Mouse (Mus musculus): ENCODE measurements around the gene Skor1. TPM values are rescaled to one million over a fixed set of nuclear protein-coding genes. Genes with fewer than 3 reads are reported as not detected.

Gene Skor1
- total RNA-seq, 4 experiments from 2014 or later, result 0.07 to 0.13 (median 0.10) TPM; not detected in 1

DNA sequence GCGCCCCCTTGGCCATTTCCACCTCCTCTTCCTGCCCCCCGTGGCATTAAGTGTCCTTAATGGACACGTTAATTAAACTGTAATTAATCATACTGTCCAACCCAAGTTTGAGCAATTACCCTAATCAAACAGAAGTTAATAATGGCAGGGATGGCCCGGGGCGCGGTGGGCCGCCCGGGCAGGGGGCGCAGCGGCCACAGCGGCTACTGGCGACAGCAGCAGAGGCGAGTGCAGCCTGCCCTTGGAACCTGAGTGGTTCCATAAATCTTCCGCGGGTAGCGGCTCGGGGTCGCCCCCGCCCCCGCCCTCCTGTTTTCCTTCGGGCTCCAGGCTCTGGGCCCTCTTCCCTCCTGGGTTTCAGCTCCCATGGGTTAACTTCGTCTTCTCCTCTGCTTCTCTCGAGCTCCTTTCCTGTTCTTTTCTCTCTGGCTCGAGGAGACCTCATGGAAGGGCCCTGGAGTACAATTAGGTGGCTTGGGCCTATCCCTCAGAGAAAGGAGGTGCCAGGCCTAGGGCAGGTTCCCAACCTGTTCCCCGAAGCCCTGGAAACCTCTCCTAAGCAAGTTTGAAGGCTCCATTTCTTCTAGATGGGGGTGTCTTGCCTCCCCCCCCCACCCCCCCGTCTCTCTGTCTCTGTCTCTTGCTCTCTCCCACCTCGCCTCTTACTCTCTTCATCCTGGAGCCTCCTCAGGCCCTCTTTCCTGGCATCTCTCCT is 1.5 kb upstream of the Skor1 start:
- no peak for DNase-seq (ENCODE audit: low spot score in 2 of 2)

DNA sequence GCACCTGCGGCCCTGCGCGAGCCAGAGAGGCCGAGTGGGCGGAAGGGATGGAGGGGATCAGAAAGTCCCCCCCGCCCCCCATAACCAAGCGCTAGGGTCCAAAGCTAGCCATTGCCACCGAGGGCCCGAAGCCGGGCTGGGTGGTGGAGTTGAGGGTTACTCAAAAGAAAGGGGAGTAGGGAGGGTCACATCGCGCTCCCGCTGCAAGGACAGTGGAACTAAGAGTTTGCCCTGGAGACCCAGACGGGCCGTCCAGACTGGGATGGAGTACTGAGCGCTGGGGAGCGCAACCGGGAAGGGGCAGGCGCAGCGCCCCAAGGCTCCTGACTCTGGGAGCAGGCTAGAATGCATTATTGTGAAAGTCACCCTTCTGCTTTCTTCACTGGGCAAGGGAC is 608 bp upstream of the Skor1 start:
- DNase-seq (ENCODE audit: low spot score in 2 of 2), result no peak

DNA sequence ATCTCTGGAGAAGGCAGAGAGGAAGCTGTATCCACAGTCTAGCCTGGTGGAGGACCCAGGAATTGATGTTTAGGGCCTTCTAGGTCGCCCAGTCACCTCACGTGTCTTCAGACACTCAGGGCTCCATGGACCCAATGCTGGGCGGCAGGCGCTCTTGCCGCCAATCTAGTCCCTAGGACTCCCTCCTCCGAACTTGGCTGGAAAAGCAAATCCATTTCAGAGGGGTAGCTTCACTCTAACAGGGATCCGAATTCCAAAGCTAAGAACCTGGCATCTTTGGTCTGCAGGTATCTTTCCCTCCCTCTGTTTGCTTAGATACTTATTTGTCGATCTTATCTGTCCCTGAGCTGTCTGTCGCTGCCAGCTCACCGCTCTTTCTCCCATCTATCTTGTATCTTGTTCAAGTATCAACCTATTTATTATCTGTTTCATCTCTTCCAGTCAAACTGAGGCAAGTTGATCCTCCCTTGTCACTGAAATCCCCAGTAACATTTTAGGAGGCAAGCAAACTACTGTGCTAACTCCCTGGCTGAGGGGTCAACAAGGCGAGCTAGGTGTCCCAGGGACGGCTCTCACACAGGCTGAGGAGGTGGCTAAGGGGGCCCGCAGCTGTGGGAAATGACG is 863 bp downstream of the Skor1 start:
- no peak for DNase-seq (ENCODE audit: low spot score in 2 of 2)

DNA sequence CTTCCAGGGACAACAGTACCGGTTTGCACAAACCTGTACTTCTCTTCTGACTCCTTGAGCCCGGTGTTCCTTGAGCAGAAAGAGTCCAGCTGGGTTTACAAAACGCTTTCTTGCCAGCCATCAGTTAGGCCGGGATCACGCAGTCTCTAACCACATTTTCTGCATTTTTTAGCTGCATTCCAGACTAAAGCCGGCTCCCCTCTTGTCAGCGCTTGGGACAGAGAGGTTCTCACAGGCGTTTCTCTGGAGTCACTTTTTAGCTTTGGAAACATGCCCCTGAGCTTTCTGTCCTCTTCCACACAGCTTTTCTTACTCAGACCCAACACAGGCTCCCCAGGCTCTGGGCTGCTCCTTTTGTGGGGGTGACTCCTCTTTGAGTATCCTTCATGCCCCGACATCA is 1.5 kb downstream of the Skor1 start:
- no peak for DNase-seq (ENCODE audit: low spot score in 2 of 2)

DNA sequence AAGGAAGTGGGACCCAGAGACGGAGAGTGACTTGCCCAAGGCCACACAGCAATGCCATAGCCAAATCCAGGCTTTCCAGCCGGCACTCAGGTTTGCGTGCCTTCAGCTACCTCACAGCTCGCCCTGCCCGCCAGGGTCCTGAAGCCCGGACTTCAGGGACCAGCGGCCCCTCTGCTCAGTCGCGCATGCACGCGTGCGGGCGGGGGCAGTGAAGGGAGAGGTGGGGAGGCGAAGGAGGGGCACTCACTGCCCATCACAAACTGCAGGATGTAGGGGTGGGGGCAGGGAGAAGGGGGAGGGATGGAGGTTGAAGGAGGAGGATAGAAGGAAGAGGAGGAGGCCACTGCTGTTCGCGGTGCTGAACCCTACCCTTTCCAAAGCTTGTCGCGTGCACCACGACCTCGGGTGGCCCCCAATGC is 1.9 kb downstream of the Skor1 start:
- DNase-seq (ENCODE audit: low spot score in 2 of 2), result no peak

DNA sequence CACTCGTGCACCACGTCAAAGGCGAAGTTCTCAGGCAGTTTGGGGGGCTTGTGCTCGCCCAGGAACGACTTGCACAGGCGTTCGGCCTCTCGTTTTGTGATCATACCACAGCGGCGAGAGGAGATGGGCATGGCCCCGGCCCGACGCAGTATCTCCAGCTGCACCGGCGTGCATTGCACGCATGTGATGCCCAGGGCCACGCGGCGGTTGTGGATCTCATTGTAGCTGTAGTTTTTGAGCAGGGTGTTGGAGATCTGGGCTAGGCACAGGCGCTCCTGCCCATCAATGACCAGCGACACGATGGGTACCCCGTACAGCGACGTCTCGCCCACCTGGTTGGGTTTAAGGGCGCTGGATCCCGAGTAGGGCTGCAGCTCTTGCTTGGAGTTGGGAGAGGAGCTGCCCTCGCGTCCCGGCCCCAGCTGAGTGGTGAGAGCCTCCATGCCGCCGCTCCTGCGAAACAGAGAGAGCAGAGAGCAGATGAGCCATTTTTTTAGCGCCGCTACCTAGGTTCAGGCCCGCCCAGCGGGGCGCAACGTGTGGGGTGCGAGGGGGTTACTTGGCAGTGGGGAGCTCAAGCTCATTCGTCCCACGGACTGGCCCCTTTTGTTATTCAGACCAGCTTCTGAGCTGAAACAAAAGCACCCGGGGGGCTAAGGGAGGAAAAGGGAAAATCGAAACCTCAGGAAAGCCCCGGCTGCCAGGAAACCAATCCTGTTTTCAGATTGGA is 2.5 kb downstream of the Skor1 start:
- DNase-seq (ENCODE audit: low spot score in 2 of 2), result no peak

DNA sequence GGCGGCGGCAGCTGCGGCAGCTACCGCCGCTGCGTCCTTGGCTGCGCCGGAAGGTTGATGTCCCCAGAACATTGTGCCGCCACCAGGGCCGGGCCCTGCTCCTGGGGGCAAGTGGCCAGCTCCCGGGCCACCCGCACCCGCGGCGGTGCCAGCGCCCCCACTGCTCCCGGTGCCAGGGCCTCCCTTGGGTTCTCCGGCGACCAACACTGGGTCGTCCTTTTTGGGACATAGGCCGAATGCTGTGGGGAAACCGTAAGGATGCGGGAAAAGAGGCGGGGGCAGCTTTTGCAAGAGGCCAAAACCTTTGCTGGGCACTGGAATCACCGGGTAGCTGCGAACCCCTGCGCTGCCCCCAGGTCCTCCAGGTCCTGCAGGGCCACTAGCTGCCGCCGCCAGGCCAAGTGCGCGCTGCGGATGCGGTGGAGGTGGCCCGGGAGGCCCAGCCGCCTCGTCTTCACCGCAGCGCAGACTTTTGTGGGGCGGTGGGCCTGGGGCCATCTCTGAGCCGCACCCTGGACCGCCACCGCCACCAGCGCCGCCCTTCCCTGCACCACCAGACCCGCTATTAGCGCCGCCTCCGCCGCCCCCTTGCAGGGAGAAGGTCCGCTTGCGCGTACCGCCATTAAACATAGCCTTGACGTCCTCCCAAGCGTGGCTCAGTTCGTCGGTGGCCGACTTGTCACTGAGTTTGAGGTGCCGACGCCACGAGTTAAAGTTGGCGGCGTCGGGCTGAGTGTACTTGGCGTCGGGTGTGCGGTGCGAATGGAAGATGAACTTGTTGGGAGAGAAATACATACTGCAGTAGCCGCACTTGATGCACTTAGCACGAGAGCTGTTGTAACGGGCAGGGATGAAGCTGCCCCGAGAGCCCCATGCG is 3.3 kb downstream of the Skor1 start:
- DNase-seq (ENCODE audit: low spot score in 2 of 2), result no peak

DNA sequence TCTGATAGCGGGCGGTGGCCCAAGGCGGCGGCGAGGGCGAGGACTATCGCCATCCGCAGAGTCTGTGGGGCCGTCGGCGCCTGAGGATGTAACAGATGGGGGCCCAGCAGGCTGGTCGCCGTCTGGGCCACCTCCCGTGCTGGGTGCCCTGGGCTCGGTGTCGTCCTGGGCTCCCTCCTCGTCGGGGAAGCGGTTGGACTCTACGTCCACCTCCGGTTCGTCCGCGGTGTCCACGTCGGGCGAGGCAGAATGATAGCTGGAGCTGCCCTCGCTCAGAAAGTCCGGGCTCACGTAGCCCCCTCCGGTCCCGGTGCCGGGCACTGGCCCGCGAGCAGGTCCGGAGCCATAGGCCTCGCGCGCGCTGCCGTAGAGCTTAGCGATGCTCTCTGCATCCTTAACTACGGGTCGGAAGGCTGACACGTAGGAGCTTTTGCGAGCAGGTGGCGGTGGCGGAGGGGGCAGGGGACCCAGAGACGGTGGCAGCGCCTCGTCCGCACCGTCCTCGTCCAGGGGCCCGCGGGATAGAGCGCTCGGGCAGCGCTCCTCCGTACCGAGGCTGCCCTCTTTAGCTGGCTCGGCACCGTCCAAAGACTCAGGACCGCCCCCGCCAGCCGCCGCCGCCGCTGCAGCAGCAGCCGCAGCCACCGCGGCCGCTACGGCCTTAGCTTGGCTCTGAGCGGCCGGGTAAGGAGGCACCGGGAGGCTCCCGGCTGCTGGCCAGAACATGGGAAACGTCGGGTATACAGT is 4.1 kb downstream of the Skor1 start:
- no peak for DNase-seq (ENCODE audit: low spot score in 2 of 2)

DNA sequence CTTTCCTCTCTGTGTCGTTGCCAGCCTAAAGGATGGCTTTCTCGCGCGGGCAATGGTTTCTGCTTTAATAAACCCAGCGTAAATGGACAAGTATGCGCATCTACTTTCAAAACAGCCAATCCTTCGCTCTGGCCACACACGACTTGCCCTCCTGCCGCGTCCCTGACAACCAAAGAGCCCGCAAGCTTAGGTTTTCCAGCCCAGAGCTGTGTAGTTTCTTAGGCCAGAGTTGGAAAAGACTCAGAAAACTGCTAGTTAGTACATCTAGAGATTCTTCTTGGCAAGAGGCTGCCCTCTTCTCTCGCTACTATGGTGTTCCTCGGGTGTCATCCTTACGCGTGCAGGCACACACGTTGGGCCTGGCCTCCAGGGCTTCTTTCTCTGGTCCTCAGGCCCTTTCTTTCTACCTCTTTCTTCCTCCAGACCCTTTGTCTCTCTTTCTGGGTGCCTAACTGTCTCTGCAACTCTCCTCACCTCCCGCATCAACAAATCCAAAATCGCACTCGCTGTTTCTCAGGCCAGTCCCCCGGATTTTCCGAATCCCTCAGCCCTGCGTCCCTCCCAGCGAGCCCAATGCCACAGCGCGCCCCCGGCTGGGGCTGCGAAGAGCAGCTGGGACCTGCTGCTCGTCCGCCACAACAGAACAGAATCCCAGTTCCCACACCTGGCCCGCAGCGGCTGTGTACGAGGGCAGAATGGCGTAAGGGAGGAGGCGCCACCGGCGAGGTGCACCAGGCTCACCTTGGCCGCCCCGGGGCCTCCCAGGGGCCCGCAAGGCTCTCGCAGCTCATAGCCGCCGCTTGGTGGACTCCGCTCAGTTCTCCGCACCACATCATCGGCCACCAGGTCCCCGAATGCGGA is 4.9 kb downstream of the Skor1 start:
- no peak for DNase-seq (ENCODE audit: low spot score in 2 of 2)

DNA sequence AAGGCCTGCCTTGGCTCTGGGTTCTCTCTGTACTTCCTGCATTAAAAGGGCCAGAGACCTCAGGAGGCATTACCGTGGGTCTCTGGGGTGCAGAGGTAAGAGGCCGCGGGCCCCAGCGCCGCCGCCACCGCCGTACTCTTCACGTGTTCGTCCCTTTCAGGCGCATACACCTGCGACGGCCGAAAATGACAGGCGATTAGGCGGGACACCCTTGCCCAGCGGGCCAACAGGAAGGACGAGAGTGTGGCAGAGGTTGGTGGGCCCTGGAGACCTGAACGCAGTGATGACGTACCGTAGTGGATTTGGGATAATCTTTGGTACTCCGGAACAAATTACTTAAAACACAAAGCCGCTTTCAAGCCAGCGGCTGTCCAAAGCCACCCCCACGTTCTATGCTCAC is 5.5 kb downstream of the Skor1 start:
- no peak for DNase-seq (ENCODE audit: low spot score in 2 of 2)

DNA sequence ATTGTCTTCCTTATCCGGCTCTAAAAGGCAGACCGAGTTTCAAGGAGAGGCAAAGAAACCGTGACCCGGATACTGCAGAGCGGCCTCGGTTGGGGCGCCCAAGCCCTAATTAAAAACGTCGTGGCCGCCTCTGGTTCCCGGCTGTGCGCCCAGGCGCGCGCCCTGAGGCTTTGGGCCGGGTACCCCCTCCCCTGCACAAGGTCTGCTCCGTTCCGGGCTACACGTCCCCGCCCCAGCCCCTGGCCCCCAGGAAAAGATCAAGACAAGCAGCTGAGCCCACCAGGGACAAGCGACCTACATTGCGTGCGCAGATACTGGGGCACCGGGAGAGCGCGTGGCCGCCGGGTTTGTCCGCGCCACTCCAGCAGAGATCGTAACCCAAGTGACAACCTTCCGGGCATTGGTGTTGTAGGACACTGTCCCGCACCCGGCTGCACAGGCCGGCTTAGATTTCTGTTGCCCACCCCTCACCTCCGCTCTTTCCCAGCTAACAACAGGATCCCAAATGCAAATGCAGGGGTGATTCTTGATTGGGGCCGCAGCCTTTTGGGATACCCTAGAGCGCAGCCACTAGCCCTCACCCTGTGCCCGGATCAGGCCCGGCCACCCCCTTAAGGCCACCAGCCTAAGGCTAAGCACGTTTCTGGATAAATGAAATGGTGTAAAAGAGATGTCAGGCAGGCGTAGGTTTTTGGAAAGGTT is 6.3 kb downstream of the Skor1 start:
- DNase-seq (ENCODE audit: low spot score in 2 of 2), result no peak

DNA sequence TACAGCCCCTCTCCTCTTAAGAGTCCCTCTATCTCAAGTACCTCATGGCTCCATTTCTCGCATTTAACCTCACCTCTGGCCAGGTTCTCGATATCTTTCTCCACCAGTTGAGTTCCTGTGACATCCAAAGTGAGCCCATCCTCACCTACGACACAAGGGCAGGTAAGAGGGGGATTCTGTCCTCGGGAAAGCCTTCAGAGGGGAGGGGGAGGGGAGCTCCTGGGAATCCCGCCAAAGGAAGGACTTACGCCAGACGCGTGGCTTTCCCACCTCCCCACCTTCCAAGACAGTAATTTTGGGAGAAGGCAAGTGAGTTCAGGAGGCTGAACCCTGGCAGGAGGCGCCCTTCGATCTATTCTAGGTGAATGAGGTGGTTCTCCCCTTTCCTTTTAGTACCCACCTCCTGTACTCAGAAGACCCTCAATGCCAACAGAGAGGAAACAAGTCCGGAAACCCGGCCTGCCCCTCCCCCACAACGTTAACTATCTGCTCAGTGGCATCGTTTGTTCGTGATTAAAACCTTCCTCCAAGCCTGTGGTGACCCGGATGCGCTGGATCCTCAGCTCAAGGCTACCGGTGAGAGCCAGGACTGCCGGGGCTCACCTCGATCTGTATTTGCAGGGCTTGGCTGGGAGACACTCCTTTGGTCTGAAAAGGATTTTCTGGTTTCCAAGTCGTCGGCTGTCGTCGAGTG is 7.0 kb downstream of the Skor1 start:
- no peak for DNase-seq (ENCODE audit: low spot score in 2 of 2)

DNA sequence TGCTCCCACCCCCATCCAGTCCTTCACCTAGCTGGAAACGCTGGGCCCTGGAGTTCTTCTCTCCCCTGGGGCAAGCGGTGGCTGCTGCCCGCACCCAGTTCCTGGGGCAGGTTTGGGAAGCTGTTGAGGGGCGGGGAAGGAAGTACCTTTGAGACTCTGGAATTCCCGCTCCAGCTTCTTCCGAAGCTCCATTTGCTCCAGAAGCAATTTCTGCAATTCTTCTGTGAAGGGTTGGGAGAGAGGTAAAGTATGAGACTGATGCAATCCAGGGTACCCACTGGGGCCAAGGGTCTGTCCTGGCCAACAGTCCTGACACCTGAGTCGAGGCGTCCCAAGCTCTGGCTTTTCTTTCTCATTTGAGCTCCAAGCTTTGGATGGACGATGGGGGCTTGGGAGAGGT is 8.6 kb downstream of the Skor1 start:
- no peak for DNase-seq (ENCODE audit: low spot score in 2 of 2)

DNA sequence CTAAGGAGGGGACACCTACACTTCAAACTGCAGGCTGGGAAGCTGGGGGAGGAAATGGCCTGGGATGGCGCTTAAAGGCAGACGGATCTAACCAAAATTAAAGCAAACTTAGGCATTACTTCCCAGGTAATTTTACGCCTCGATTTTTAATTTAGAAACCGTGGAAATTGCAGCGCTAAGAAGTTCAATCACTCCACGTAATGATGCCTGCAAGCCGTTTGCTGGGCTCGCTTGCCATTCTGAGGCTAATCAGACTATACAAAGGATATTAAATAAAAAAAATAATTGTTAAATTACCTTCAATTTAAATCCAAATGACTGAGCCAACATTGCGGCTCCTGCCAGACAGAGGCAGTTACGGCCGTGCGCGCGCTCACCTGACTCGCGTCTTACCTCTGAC is 9.1 kb downstream of the Skor1 start:
- DNase-seq (ENCODE audit: low spot score in 2 of 2), result no peak

DNA sequence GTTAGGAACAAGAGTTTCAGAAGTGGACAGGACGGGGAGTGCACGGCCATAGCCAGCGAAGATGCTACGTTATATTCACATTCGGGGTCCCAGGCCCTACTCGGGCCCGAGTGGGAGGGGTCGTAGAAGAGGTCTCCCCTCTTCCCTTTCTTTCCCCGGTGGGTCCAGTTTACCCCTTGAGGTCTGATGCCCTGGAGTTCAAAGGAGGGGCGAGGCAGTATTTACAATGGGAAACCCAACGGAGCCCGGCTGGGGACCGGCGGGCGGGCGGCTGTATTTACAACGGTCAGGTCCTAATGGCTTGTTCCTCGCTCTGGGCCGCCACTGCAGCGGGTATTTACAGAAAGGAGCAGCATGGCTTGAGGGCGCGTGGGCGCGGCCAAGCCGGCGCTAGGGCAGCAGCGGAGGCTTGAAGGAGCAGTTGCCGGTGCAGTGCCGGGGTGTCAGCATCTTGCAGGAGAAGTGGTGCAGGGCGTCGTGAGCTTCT is 10.2 kb downstream of the Skor1 start:
- DNase-seq (ENCODE audit: low spot score in 2 of 2), result no peak

DNA sequence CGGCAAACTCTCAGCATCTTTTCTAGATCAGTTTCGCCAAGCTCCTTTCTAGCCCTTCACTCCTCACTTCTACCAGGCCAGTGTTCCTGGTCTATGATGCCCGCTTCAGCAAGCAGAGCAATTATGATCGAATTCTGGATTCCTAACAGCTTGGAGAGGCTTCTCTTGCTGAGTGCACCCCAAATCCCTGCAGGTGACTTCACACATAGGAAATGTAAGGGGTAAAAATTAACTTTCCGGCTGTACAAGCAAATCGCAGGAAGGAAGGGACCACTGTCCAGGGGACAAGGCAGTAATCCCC is 11.2 kb downstream of the Skor1 start:
- DNase-seq (ENCODE audit: low spot score in 2 of 2), result no peak

DNA sequence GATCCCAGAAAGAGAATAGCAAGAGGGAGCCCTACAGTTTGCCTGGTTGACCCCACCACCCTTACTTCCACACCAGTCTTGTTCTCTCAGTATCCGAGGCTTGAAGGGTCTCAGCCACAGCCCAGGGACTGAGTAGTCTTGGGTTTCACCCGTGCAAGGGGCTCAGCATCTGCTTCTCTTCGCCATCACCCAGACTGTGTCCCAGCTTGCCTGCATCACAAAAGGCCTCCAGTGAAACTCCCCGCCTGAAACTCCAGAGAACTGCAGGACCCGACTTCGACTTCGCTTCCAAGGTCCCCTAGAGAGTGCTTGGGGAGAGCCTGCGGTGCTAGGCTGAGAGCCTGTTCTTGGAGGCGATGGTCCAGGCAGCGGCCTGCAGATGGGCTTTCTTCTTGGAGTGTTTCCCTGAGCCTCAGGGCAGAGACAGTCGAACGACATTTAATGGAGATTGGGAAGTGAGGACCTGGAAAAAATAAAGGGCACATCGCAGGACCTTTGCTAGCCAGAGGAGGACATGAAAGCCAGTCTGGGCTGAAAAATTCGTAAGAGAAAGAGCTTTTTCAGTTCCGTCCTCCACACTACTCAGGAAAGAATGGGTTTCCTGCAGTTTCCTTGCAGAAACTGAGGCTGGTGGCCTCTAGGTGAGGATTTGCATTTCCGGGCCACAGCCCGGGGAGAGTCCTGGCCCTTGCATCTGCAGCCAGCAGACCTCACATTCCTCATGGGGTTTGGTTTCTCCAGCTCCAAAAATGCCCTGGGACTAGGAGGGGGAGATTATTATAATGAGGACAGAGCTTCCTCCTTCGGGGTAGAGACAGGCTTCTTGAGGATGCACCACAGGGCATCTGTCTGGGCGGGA is 11.8 kb downstream of the Skor1 start:
- DNase-seq (ENCODE audit: low spot score in 2 of 2), result no peak

DNA sequence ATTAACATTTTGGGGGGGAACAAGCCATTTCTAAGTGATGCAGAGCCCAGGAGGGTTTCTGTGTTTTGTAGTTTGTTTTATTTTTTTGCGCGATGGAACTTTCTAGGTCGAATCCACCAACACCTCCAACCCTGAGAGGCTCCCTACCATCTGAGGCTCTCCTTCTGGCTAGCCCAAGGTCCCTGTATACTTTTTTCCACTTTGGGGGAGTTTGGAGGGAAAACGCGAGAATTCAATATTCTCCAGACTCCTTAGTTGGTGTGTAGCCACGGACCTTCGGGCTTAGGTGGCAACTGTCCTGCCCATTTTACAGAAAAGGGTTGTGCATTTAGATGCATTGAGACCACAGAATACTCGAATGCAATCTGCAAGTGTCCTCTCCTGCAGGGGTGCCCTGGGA is 12.5 kb downstream of the Skor1 start:
- no peak for DNase-seq (ENCODE audit: low spot score in 2 of 2)
